Mouse (Mus musculus) CD4-positive naive resting alpha-beta T cell, adult 76 days (primary cell): Measurements from ENCODE around the gene Hist2h2be. TPM values are rescaled to one million over a fixed set of nuclear protein-coding genes. Genes with fewer than 3 reads are reported as not detected.

Experiments
- total RNA-seq: library from RNA; stranded (reverse); gene quantifications from one replicate; pipeline ENCODE4 v1.2.4, GENCODE M21; 2023

Gene Hist2h2be
- total RNA-seq, result 4.1 TPM

GRCm38 (mm10) chr3:96220765-96221639, at the start of gene Hist2h2be, which contains the start of gene Hist2h2ac:
Gene Hist2h2be, plus strand, starts transcription at chr3:96221119.
Gene Hist2h2ac, minus strand, starts transcription at chr3:96220880.

DNA sequence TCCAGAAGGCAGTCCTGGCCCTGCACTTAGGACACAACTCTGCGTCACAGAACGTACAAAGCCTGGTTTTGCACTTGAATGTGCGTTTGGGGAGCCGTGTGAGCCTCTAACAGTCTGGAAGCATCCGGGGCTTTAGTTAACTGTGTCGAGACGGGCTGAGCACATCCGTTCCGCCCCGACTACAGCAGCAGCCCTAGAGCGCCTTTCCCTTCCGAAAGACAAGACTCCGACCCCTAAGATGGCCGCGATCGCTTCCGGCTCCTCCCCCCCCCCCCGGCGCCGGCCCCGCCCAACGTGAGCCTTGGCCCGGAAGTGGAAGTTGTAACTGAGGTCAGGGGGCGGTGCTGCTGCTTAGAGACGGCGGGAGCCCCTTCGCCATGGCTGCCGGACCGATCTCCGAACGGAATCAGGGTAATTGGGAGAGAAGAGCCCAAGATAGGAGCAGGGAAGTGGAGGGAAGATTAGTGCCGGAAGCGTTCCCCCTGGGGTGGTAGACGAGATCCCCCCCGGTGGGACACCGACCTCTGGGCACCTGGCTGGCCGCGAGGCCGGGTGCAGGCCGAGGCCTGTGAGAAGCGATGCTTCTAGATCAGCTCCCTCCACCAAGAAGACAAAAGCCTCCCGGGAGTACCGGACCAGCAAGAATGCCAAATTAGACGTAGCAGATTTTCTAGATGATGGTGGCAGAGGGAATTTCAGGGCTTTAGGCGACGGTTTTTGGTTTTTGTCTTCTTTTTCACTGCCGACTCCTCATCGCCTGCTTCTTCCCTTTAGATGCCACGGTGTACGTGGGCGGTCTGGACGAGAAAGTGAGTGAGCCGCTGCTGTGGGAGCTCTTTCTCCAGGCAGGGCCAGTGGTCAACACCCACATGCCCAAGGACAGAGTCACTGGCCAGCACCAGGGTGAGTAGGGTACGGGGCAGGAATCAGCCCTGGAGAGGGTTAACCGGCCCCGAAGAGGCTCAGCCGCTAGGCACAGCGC, 48.4 kb upstream of the Hist2h2be start, which contains the start of gene Sf3b4:
Gene Sf3b4, plus strand, starts transcription at position 136 of the 982 bp plus-strand sequence.

GRCm38 (mm10) chr3:96180727-96181477, 40.0 kb upstream of the Hist2h2be start, which contains the start of gene Sv2a:
Gene Sv2a, plus strand, starts transcription at chr3:96181151.

GRCm38 (mm10) chr3:96219661-96220130, 1.2 kb upstream of the Hist2h2be start, which contains the start of the genes Bola1 and Hist2h2ab:
Gene Bola1, minus strand, starts transcription at chr3:96219709.
Gene Hist2h2ab, plus strand, starts transcription at chr3:96219865.

DNA sequence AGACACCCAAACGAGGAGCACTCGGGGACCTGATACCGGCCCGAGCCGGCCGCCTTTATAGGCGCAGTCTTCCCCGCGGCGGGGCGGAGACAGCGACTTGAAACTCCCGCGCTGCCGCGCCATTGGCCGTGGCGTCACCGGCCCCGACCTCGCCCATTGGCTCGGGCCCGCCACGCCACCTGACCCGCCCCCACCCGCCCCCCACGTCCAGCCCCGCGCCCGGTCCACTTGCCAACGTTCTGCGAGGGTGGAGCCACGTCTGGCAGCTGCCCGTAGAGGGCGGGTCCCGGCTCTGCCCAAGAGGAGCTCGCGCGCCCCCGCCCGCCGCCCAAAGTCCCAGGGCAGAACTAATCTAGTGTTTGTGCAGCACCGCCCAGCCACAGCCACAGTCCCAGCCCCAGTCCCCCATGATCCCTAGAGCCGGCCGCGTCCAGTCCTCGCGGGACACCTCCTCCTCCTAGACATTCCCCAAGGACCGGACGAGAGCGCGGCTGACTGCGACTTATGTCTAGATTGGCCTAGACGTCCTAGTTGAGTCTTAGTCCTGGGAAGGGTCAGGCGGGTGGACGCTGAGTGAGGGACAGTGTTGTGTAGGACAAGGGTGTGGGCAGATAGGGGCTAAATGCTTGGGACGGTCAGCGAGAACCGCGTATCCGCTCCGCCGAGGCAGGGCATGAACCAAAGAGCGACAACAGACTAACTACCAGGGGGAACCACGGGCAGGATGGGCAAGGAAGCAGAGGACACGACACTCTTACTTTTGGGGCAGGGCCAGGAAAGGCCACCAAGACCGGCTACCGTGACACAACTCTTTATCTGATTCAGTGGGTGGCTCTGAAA, 18.3 kb downstream of the Hist2h2be start, which contains the start of gene Hist2h3c2:
Gene Hist2h3c2, minus strand, starts transcription at position 174 of the 840 bp plus-strand sequence.

GRCm38 (mm10) chr3:96239949-96240798, 19.3 kb downstream of the Hist2h2be start, which contains the start of gene Hist2h2aa2:
Gene Hist2h2aa2, minus strand, starts transcription at chr3:96240276.

GRCm38 (mm10) chr3:96245003-96245886, 24.3 kb downstream of the Hist2h2be start, which contains the start of gene Hist2h2aa1:
Gene Hist2h2aa1, plus strand, starts transcription at chr3:96245497.

GRCm38 (mm10) chr3:96246427-96246856, 25.5 kb downstream of the Hist2h2be start, which contains the start of gene Hist2h3c1:
Gene Hist2h3c1, plus strand, starts transcription at chr3:96246685.

DNA sequence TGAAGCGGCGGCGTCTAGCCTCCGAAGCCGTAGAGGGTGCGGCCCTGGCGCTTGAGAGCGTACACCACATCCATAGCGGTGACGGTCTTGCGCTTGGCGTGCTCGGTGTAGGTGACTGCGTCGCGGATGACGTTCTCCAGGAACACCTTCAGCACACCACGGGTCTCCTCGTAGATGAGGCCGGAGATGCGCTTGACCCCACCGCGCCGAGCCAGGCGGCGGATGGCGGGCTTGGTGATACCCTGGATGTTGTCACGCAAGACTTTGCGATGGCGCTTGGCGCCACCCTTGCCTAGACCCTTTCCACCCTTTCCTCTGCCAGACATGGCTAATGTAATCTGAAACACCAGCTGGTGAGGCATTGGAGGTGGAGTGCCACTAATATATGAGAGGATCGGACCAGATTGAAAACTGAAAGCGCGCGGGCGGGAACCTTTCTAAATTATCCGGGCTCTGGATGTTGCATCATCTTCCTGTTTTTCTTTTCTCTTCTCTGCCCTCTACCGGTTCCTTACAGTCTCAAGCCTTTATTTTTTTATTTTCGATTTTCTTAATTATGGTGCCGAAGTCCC, 42.1 kb downstream of the Hist2h2be start, which contains the start of gene Hist2h4:
Gene Hist2h4, minus strand, starts transcription at position 333 of the 572 bp plus-strand sequence.

GRCm38 (mm10) chr3:96268051-96268775, 47.3 kb downstream of the Hist2h2be start, which contains the start of gene Hist2h3b:
Gene Hist2h3b, plus strand, starts transcription at chr3:96268654.

DNA sequence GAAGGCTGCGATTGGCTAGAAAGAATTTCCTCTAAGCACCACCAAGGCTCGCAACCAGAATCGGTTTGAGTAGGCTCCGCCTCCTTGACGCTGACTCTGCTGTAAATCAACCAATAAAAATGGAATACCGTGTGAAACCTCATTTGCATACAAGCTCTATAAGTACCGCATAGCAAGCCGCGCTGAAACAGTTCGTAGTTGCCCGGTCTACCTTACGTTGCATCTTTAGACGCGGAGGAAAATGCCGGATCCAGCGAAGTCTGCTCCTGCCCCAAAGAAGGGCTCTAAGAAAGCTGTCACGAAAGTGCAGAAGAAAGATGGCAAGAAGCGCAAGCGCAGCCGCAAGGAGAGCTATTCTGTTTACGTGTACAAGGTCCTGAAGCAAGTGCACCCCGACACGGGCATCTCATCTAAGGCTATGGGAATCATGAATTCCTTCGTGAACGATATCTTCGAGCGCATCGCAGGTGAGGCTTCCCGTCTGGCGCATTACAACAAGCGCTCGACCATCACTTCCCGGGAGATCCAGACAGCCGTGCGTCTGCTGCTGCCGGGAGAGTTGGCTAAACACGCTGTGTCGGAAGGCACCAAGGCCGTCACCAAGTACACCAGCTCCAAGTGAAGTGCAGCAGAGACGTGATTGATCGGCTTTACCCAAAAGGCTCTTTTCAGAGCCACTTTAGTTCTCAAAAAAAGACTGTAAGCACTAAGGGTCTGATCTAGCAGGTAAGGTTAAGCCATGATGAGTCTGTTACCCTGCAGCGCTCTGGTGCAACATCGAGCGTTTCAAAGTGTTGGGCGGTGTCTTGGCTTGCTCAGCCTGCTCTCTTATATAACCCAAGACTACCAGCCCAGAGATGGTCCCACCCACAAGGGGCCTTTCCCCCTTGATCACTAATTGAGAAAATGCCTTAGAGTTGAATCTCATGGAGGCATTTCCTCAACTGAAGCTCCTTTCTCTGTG, 48.9 kb downstream of the Hist2h2be start, which contains the start of gene Hist2h2bb:
Gene Hist2h2bb, plus strand, starts transcription at position 242 of the 964 bp plus-strand sequence.

Other genes starting within 250 kb of the Hist2h2be start
- 20.0 TPM for gene Plekho1, start 225.1 kb upstream of the Hist2h2be start, total RNA-seq
- gene Vps45, start 162.7 kb upstream of the Hist2h2be start, total RNA-seq, result 8.5 TPM
- gene Otud7b, start 116.6 kb upstream of the Hist2h2be start, total RNA-seq, result 19.3 TPM
- 1.2 TPM for gene Mtmr11, start 59.1 kb upstream of the Hist2h2be start, total RNA-seq
- gene Sf3b4, start 48.8 kb upstream of the Hist2h2be start, total RNA-seq, result 76.3 TPM
- 2.8 TPM for gene Sv2a, start 40.0 kb upstream of the Hist2h2be start, total RNA-seq
- gene Bola1, start 1.4 kb upstream of the Hist2h2be start, total RNA-seq, result 10.7 TPM
- 2.6 TPM for gene Hist2h2ab, start 1.3 kb upstream of the Hist2h2be start, total RNA-seq
- 40.6 TPM for gene Hist2h2ac, start 239 bp upstream of the Hist2h2be start, total RNA-seq
- gene Hist2h3c2, start 18.0 kb downstream of the Hist2h2be start, total RNA-seq, result 5.0 TPM
- 344 TPM for gene Hist2h2aa2, start 19.2 kb downstream of the Hist2h2be start, total RNA-seq
- 4.9 TPM for gene Hist2h2aa1, start 24.4 kb downstream of the Hist2h2be start, total RNA-seq
- not detected for gene Hist2h3c1, start 25.6 kb downstream of the Hist2h2be start, total RNA-seq
- gene Hist2h4, start 42.2 kb downstream of the Hist2h2be start, total RNA-seq, result 40.4 TPM
- 102 TPM for gene Hist2h3b, start 47.5 kb downstream of the Hist2h2be start, total RNA-seq
- 149 TPM for gene Hist2h2bb, start 48.6 kb downstream of the Hist2h2be start, total RNA-seq
- gene Fcgr1, start 72.8 kb downstream of the Hist2h2be start, total RNA-seq, result 0.38 TPM
- not detected for gene BC107364, start 231.2 kb downstream of the Hist2h2be start, total RNA-seq